ENCODE assay signal across 8 mouse cellular contexts in the genomic region with DNA sequence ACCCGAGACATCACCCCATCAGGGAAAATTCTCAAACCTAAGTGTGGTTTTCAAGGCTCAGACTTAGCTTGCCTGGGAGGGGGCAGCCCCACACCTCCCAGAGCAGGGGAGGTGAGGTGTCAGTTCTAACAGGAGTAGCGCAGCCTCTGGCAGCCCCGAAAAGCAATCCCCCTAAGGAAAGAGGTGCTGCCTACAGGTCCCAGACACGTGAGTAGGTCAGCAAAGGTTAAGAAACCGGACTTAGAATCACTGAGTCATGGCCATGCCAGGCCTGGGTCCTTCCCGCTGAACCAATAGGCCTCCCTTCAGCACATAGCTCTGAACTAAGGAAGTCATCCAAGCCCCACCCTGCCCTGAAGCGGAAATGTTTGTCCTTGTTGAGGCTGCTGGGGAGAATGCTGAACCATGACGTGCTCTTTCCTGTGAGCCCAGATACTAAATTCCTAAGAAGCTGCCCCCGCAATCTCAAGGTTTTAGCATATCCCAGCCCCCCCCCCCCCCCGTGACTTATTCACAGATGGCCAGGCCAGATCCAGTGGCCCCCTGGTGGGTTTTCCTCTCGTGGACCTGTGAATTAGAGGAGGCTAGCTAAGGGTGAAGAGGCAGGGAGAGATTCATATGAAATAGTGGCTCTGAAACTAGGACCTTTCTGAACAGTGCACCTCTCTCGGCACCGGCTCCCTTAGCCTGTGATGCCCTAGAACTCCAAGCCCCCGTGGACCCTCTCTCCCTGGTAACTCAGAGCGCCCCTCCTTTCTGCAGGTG. TPM values are rescaled to one million over a fixed set of nuclear protein-coding genes. Genes with fewer than 3 reads are reported as not detected.
DNase-seq lines count a peak whose midpoint lies in the region; ATAC-seq and TF ChIP-seq lines count a peak whose summit lies in the region.

No protein-coding gene starts in this region.

- H3K36me3 ChIP-seq in CH12.LX (replicated peaks in 1 of 2; ENCODE audit: control insufficient read depth in 1 of 2, insufficient read depth in 1 of 2, low read length in 1 of 2), result peaks cover 29 to 36% of the 10 kb centered on the region in 2 experiments
- H3K36me3 ChIP-seq in lung, embryonic 16.5 days (ENCODE audit: control insufficient read depth, insufficient read depth, low read length), result no peaks in the 10 kb centered on the region

- peak; percentile 72 for ATAC-seq in lung, embryonic 16.5 days (ENCODE audit: low read depth)

- peak overlapping the region; percentile 94 for H3K27ac ChIP-seq in CH12.LX (ENCODE audit: insufficient read depth, low read depth)
- H3K27ac ChIP-seq in lung, embryonic 16.5 days (ENCODE audit: low read length), result peak overlapping the region; percentile 80
- peak overlapping the region; percentile 71 for H3K27ac ChIP-seq in olfactory bulb, adult 2 months (ENCODE audit: insufficient read depth, low read depth, low read length)

- peak; percentile 100 for DNase-seq in 3T3-L1 (ENCODE audit: low read depth, low spot score)
- DNase-seq in CH12.LX (ENCODE audit: extremely low read depth), result peak; percentile 90
- DNase-seq in embryo, embryonic 10.5 days (ENCODE audit: low spot score), result peak; percentile 61
- peak; percentile 93 to 95 for DNase-seq in heart, adult 9 months (ENCODE audit: low spot score in 2 of 2)
- DNase-seq in kidney, adult 8-10 months, result peak; percentile 75 to 84
- no peak for DNase-seq in retina, embryonic 14.5 days (ENCODE audit: low spot score)

- no peak for TF ChIP-seq CTCF in CH12.LX (conservative IDR thresholded peaks at IDR 0.05 in 1 of 2, IDR thresholded peaks at IDR 0.05 in 1 of 2; ENCODE audit: low read depth in 2 of 2, low read length in 2 of 2)
- no peak for TF ChIP-seq CTCF in olfactory bulb, adult 2 months (IDR thresholded peaks at IDR 0.05; ENCODE audit: insufficient read depth, low read depth, low read length)

- no peaks in the 10 kb centered on the region; the same call in 1 of the 2 replicates for H3K79me2 ChIP-seq in CH12.LX (replicated peaks; ENCODE audit: control insufficient read depth, extremely low read depth, insufficient read depth, poor library complexity, severe bottlenecking)

- peak overlapping the region; percentile 54 for H3K9ac ChIP-seq in CH12.LX (ENCODE audit: insufficient read depth, low read depth)
- H3K9ac ChIP-seq in lung, embryonic 16.5 days (ENCODE audit: low read length), result peak overlapping the region; percentile 42

- H3K4me3 ChIP-seq in CH12.LX (replicated peaks in 1 of 3; ENCODE audit: low read depth in 2 of 3, low read length in 2 of 3, poor library complexity in 1 of 3), result peak overlapping the region in 2 of 3 experiments; percentile 18 to 33
- no peak overlapping the region for H3K4me3 ChIP-seq in lung, embryonic 16.5 days (ENCODE audit: low read length)
- H3K4me3 ChIP-seq in olfactory bulb, adult 2 months (ENCODE audit: insufficient read depth, low read depth, low read length), result no peak overlapping the region

- H3K9me3 ChIP-seq in CH12.LX (replicated peaks; ENCODE audit: low read length), result no peaks in the 10 kb centered on the region
- H3K9me3 ChIP-seq in lung, embryonic 16.5 days (ENCODE audit: control insufficient read depth, low read length), result no peaks in the 10 kb centered on the region

- peak; percentile 62 for TF ChIP-seq POLR2A in CH12.LX (IDR thresholded peaks at IDR 0.05; ENCODE audit: low read depth, low read length)
- no peak for TF ChIP-seq POLR2A in olfactory bulb, adult 2 months (IDR thresholded peaks at IDR 0.05; ENCODE audit: insufficient read depth, low read depth, low read length)

- in situ Hi-C loops in CH12.LX (cut with MboI; ENCODE audit: low pct_ligation_motif_present, low pct_unique_long_range_greater_than_20kb, low sequenced_read_pairs), result no loop called here

- dilution Hi-C loops in CH12.LX (cut with MboI; ENCODE audit: extremely low pct_ligation_motif_present, extremely low pct_unique_long_range_greater_than_20kb, low sequenced_read_pairs), result no loop called here

- TF ChIP-seq RAD21 in CH12.LX (IDR thresholded peaks at IDR 0.05; ENCODE audit: low read depth, low read length), result no peak

- H3K4me1 ChIP-seq in CH12.LX (ENCODE audit: control insufficient read depth in 1 of 2, insufficient read depth in 2 of 2), result peaks cover 18 to 75% of the 10 kb centered on the region in 2 experiments
- H3K4me1 ChIP-seq in lung, embryonic 16.5 days (replicated peaks; ENCODE audit: control insufficient read depth, insufficient read depth, low read length), result peaks cover 28% of the 10 kb centered on the region
- peaks cover 30% of the 10 kb centered on the region for H3K4me1 ChIP-seq in olfactory bulb, adult 2 months (ENCODE audit: control insufficient read depth, insufficient read depth, low read length)

- no peak; the same call in none of the 2 replicates for TF ChIP-seq EP300 in CH12.LX (IDR thresholded peaks at IDR 0.05; ENCODE audit: low read length)

- 31% methylated on average over 15 of the region's 15 CpGs for WGBS in lung, embryonic 16.5 days
- 59% methylated on average over 15 of the region's 15 CpGs for WGBS in olfactory bulb, adult 2 months

- peak overlapping the region; percentile 64 for H3K4me2 ChIP-seq in CH12.LX (ENCODE audit: insufficient read depth, low read depth, poor library complexity, severe bottlenecking)
- no peak overlapping the region for H3K4me2 ChIP-seq in lung, embryonic 16.5 days (ENCODE audit: low read depth, low read length)

- H3K27me3 ChIP-seq in CH12.LX (replicated peaks), result no peaks in the 10 kb centered on the region
- no peaks in the 10 kb centered on the region for H3K27me3 ChIP-seq in lung, embryonic 16.5 days (ENCODE audit: control insufficient read depth, insufficient read depth, low read depth, low read length)

TF ChIP-seq in CH12.LX, 34 proteins besides CTCF, POLR2A, EP300 and RAD21 (continues in another document):
- TF ChIP-seq ZMIZ1 (IDR thresholded peaks at IDR 0.05; ENCODE audit: low read depth, low read length), result no peak
- no peak for TF ChIP-seq CHD2 (IDR thresholded peaks at IDR 0.05; ENCODE audit: low read length)
- peak; percentile 41; the same call in 1 of the 2 replicates for TF ChIP-seq TCF12 (IDR thresholded peaks at IDR 0.05; ENCODE audit: low read depth, low read length)
- no peak for TF ChIP-seq ZKSCAN1 (IDR thresholded peaks at IDR 0.05; ENCODE audit: borderline replicate concordance, low read depth, low read length)
- TF ChIP-seq USF1 (IDR thresholded peaks at IDR 0.05; ENCODE audit: low read depth, low read length), result no peak
- TF ChIP-seq UBTF (IDR thresholded peaks at IDR 0.05; ENCODE audit: low read depth, low read length), result 0 out of 2 replicates have a peak, but pooled peaks have one; percentile 38
- peak; percentile 41; the same call in 1 of the 2 replicates for TF ChIP-seq MAFK (IDR thresholded peaks at IDR 0.05; ENCODE audit: insufficient replicate concordance, low read length)
- TF ChIP-seq JUN (IDR thresholded peaks at IDR 0.05; ENCODE audit: insufficient read depth, low read depth, low read length), result no peak
- TF ChIP-seq CHD1 (IDR thresholded peaks at IDR 0.05; ENCODE audit: low read depth, low read length), result peak; percentile 86; the same call in 1 of the 2 replicates
- peak; percentile 51; the same call in 1 of the 2 replicates for TF ChIP-seq MXI1 (IDR thresholded peaks at IDR 0.05; ENCODE audit: low read depth, low read length)
- no peak for TF ChIP-seq JUND (conservative IDR thresholded peaks at IDR 0.05; ENCODE audit: low read depth, low read length)
- TF ChIP-seq SIN3A (IDR thresholded peaks at IDR 0.05; ENCODE audit: low read length), result peak; percentile 48
- 0 out of 2 replicates have a peak, but pooled peaks have one; percentile 63 for TF ChIP-seq MYC (IDR thresholded peaks at IDR 0.05; ENCODE audit: low read depth, low read length)
- peak; percentile 60; the same call in 1 of the 2 replicates for TF ChIP-seq MAX (IDR thresholded peaks at IDR 0.05; ENCODE audit: low read length)
- no peak for TF ChIP-seq USF2 (conservative IDR thresholded peaks at IDR 0.05; ENCODE audit: low read depth, low read length)
- peak; percentile 51; the same call in 1 of the 2 replicates for TF ChIP-seq MAZ (IDR thresholded peaks at IDR 0.05; ENCODE audit: low read depth, low read length)

RNA-seq across cellular contexts. Expression of gene Tctex1d4, which starts 0.5 kb away (rescaled TPM):
- total RNA-seq in CH12.LX (2012; rRNA removed) (0.55 and 0.98 TPM in 2 replicates), CH12.LX (2014; rRNA removed) (not detected in 2 replicates)
- not detected in 2 replicates for polyA plus RNA-seq in CH12.LX (2012; ENCODE audit: insufficient read length, low read depth)
- polyA plus RNA-seq in lung, embryonic 16.5 days (2015; fragmentation: Nextera tagmentation; extraction: Ambion mirVana), result 3.6 and 5.1 TPM in 2 replicates
- not detected in 2 replicates for polyA plus RNA-seq in olfactory bulb, adult 2 months (2012; ENCODE audit: insufficient read depth, insufficient read length, low replicate concordance, missing spikeins)

RNA-seq across cellular contexts. Expression of gene Btbd19, which starts 0.6 kb away (rescaled TPM):
- 31.5 and 32.4 TPM in 2 replicates for total RNA-seq in CH12.LX (2012; rRNA removed)
- 49.7 and 51.1 TPM in 2 replicates for total RNA-seq in CH12.LX (2014; rRNA removed)
- polyA plus RNA-seq in CH12.LX (2012; ENCODE audit: insufficient read length, low read depth), result 32.9 and 36.3 TPM in 2 replicates
- polyA plus RNA-seq in lung, embryonic 16.5 days (2015; fragmentation: Nextera tagmentation; extraction: Ambion mirVana), result 4.5 and 4.9 TPM in 2 replicates
- polyA plus RNA-seq in olfactory bulb, adult 2 months (2012; ENCODE audit: insufficient read depth, insufficient read length, low replicate concordance, missing spikeins), result not detected in 2 replicates

RNA-seq across cellular contexts. Expression of gene Plk3, which starts 7.7 kb away (rescaled TPM):
- 12.0 and 13.8 TPM in 2 replicates for total RNA-seq in CH12.LX (2012; rRNA removed)
- 8.6 and 8.8 TPM in 2 replicates for total RNA-seq in CH12.LX (2014; rRNA removed)
- 14.7 and 18.5 TPM in 2 replicates for polyA plus RNA-seq in CH12.LX (2012; ENCODE audit: insufficient read length, low read depth)
- polyA plus RNA-seq in lung, embryonic 16.5 days (2015; fragmentation: Nextera tagmentation; extraction: Ambion mirVana), result 3.0 and 3.2 TPM in 2 replicates
- polyA plus RNA-seq in olfactory bulb, adult 2 months (2012; ENCODE audit: insufficient read depth, insufficient read length, low replicate concordance, missing spikeins), result not detected in 2 replicates

RNA-seq across cellular contexts. Expression of gene Rps8, which starts 30.0 kb away (rescaled TPM):
- total RNA-seq in CH12.LX (2012; rRNA removed) (5,379 and 5,435 TPM in 2 replicates), CH12.LX (2014; rRNA removed) (2,191 and 2,455 TPM in 2 replicates)
- polyA plus RNA-seq in CH12.LX (2012; ENCODE audit: insufficient read length, low read depth), result 1,480 and 1,967 TPM in 2 replicates
- 858 and 904 TPM in 2 replicates for polyA plus RNA-seq in lung, embryonic 16.5 days (2015; fragmentation: Nextera tagmentation; extraction: Ambion mirVana)
- 1,906 TPM in 1 of 2 replicates, not detected in the other for polyA plus RNA-seq in olfactory bulb, adult 2 months (2012; ENCODE audit: insufficient read depth, insufficient read length, low replicate concordance, missing spikeins)

RNA-seq across cellular contexts. Expression of gene Ptch2, which starts 30.2 kb away (rescaled TPM):
- total RNA-seq in CH12.LX (2012; rRNA removed) (0.04 and 0.21 TPM in 2 replicates), CH12.LX (2014; rRNA removed) (not detected in 2 replicates)
- polyA plus RNA-seq in CH12.LX (2012; ENCODE audit: insufficient read length, low read depth), result 0.46 and 0.79 TPM in 2 replicates
- 5.3 and 5.7 TPM in 2 replicates for polyA plus RNA-seq in lung, embryonic 16.5 days (2015; fragmentation: Nextera tagmentation; extraction: Ambion mirVana)
- polyA plus RNA-seq in olfactory bulb, adult 2 months (2012; ENCODE audit: insufficient read depth, insufficient read length, low replicate concordance, missing spikeins), result not detected in 2 replicates

Comparison
In these comparisons a context has a peak if more than half of its experiments do, and no peak if none do; other contexts are left out.
1. H3K4me3 ChIP-seq: peak in CH12.LX (2 of 3); none in lung, embryonic 16.5 days (single experiment) and olfactory bulb, adult 2 months (single experiment).
2. Peak in every context shown above with its lines, with median percentiles within 50 percentile points of each other: H3K27ac ChIP-seq.